Mouse (Mus musculus) kidney, postnatal 0 days (tissue): ENCODE measurements around the gene 3110009E18Rik. TPM values are rescaled to one million over a fixed set of nuclear protein-coding genes. Genes with fewer than 3 reads are reported as not detected.

ENCODE experiments used
- ATAC-seq: fragments of 200-750 bp; cut with Nextera tagmentation; replicated peaks from 2 replicates; pipeline ENCODE4 v1.8.0; 2017; ENCODE audit warnings: low read depth, moderate number of reproducible peaks, moderate TSS enrichment, moderate library complexity; ENCODE audit not compliant: low FRiP score
- DNase-seq: peaks from one replicate; pipeline ENCODE4 v3.0.0-alpha.2; 2016; ENCODE audit warnings: low spot score
- H3K27ac ChIP-seq: fragments of 300-500 bp; sonication (generic); 2 replicates; pipeline ENCODE4 v1.5.1; 2014; ENCODE audit warnings: mild to moderate bottlenecking
- H3K27me3 ChIP-seq: fragments of 300-500 bp; sonication (generic); 2 replicates; pipeline ENCODE4 v1.6.1; 2014; ENCODE audit warnings: low read length, mixed read lengths; ENCODE audit not compliant: insufficient read depth
- H3K36me3 ChIP-seq: fragments of 300-500 bp; sonication (generic); 2 replicates; pipeline ENCODE4 v1.6.1; 2014; ENCODE audit warnings: low read length, mixed read lengths; ENCODE audit not compliant: insufficient read depth
- H3K4me1 ChIP-seq: fragments of 300-500 bp; sonication (generic); replicated peaks from 2 replicates; pipeline ENCODE4 v1.6.1; 2014; ENCODE audit warnings: antibody characterized with exemption, low read length, mixed read lengths; ENCODE audit not compliant: insufficient read depth
- H3K4me2 ChIP-seq: fragments of 300-500 bp; sonication (generic); 2 replicates; pipeline ENCODE4 v1.6.1; 2014; ENCODE audit warnings: mild to moderate bottlenecking, low read length, moderate library complexity, mixed read lengths
- H3K4me3 ChIP-seq: fragments of 300-500 bp; sonication (generic); replicated peaks from 2 replicates; pipeline ENCODE4 v1.5.1; 2014; ENCODE audit warnings: low read depth, low read length
- H3K9ac ChIP-seq: fragments of 300-500 bp; sonication (generic); 2 replicates; pipeline ENCODE4 v1.6.1; 2014; ENCODE audit warnings: low read depth, low read length
- H3K9me3 ChIP-seq: fragments of 300-500 bp; sonication (generic); replicated peaks from 2 replicates; pipeline ENCODE4 v1.6.1; 2016; ENCODE audit warnings: low read length, inconsistent platforms, mixed read lengths
- CTCF ChIP-seq: IDR thresholded peaks from 2 replicates; pipeline ENCODE4 v1.5.1; 2016; ENCODE audit warnings: antibody characterized with exemption, low read depth, mild to moderate bottlenecking, moderate library complexity
- WGBS: fragments of 180-500 bp; shearing (Covaris S2); extraction: QIAGEN DNeasy Blood & Tissue Kit; methylation state at CpG from one replicate; pipeline ENCODE4 v1.1.7; 2014; 5-methylcytosine and 5-hydroxymethylcytosine counted together
- polyA plus RNA-seq: library from polyadenylated mRNA; unstranded; fragments of >200 nt; fragmentation: Nextera tagmentation; extraction: Ambion mirVana; gene quantifications from 2 replicates; pipeline ENCODE4 v1.2.1, GENCODE M21; 2015

The 3110009E18Rik gene
- polyA plus RNA-seq, 1 experiment from 2014 or later: 19.3 TPM

DNA sequence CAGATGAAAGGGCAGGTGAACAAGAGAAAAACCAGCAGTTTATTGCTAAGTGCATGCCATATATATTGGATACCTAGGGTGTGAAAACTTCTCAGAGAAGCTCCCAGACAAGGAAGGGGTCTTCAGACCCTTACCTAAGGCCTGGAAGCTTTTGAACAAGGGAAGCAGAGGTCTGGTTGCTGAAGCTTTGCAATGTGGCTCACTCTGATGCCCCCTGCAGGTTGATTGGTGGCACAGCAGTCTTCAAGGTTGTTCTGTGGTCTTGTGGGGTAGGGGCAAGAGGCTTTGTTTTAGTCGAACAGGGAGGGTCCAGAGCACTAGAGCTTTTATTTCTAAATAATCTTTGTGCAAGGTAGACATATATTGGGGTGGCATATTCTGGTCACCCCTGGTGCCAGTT lies 34.3 kb downstream of the 3110009E18Rik start:
- peak; percentile 79 for TF ChIP-seq CTCF
- Histone ChIP-seq H3K36me3 (no peaks in the 10 kb centered on the region), H3K27ac (no peak overlapping the region), H3K9ac (no peak overlapping the region), H3K27me3 (no peaks in the 10 kb centered on the region), H3K4me1 (no peaks in the 10 kb centered on the region), H3K9me3 (no peaks in the 10 kb centered on the region), H3K4me2 (no peak overlapping the region), H3K4me3 (no peak overlapping the region)
- 21% methylated on average over 1 of the region's 1 CpGs for WGBS
- ATAC-seq: no peak
- DNase-seq: peak; percentile 59

DNA sequence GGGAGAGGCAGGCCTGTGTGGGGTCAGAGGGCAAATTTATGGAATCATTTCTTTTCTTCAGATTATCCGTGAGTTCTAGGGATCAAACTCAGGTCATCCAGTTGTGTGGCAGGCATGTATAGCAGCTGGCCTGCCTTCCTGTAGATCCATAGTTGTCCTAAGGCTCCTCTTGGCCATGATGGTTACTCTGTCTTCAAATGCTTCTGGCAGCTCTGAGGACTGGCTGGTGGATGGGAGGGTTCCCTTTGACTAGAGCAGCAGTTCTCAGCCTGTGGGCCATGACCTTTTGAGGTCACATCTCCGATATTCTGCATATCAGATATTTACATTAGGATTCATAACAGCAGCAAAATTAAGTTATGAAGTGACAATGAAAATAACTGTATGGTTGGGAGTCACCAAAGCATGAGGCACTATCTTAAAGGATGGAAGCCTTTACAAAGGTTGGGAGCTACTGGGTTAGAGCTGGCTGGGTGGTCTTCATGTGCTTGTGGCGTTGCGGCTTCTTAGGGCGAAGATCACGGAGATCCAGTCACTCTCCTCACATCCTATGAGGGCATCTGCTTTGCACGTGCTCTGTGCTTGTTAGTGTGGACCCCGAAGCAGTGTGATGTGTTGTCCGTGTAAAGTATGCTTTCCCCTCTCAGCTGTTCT lies 37.6 kb downstream of the 3110009E18Rik start:
- Histone ChIP-seq H3K4me2 (no peak overlapping the region), H3K27ac (no peak overlapping the region), H3K9me3 (no peaks in the 10 kb centered on the region), H3K36me3 (no peaks in the 10 kb centered on the region), H3K4me3 (no peak overlapping the region), H3K4me1 (no peaks in the 10 kb centered on the region), H3K9ac (no peak overlapping the region), H3K27me3 (no peaks in the 10 kb centered on the region)
- 87% methylated on average over 9 of the region's 9 CpGs for WGBS
- no peak for DNase-seq
- ATAC-seq: no peak
- TF ChIP-seq CTCF: no peak

DNA sequence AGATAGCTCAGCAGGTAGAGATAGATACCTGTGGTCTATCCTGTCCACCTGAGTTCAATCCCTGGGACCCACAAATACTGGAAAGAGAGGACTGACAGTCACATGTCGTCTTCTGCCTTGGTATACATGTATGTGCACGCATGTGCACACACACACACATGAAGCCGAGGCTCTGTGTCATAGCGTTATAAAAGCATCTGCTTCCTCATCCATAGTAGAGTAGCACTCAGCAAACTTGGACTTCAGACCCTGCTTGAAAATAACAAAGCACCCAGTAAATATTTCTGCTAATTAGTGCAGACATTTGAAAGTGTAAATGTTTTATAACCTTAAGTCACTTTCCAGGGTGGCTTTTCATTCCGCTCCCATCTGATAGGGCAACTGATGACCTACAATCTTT lies 40.5 kb downstream of the 3110009E18Rik start:
- no peak overlapping the region for H3K4me2 ChIP-seq
- no peak overlapping the region for H3K4me3 ChIP-seq
- H3K9ac ChIP-seq: no peak overlapping the region
- no peaks in the 10 kb centered on the region for H3K36me3 ChIP-seq
- no peaks in the 10 kb centered on the region for H3K9me3 ChIP-seq
- no peaks in the 10 kb centered on the region for H3K27me3 ChIP-seq
- TF ChIP-seq CTCF: no peak
- no peak overlapping the region for H3K27ac ChIP-seq
- H3K4me1 ChIP-seq: no peaks in the 10 kb centered on the region
- WGBS: 90% methylated on average over 5 of the region's 5 CpGs
- ATAC-seq (no peak), DNase-seq (no peak)

DNA sequence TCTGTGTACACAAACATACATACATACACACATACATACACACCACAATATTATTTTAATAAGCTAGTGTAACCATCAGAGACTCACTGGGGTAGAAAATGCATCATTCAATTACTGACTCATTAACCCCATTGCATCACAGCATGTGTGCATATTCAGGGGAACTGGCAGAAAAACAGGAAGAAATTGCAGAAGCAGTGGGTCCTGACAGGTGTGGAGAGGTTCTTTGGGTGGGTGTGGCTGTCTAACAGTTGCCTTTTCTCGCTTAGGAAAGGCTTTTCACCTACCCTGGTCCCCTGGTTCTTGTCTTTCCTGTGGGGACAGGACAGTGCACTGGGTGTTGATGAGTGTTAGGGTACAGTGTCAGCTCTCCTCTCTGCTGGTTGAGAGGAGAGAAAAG lies 41.6 kb downstream of the 3110009E18Rik start:
- H3K9ac ChIP-seq: no peak overlapping the region
- no peak overlapping the region for H3K27ac ChIP-seq
- H3K36me3 ChIP-seq: no peaks in the 10 kb centered on the region
- no peak overlapping the region for H3K4me3 ChIP-seq
- DNase-seq (no peak), ATAC-seq (no peak)
- no peak overlapping the region for H3K4me2 ChIP-seq
- no peaks in the 10 kb centered on the region for H3K4me1 ChIP-seq
- no peaks in the 10 kb centered on the region for H3K27me3 ChIP-seq
- WGBS: 68% methylated on average over 1 of the region's 1 CpGs
- TF ChIP-seq CTCF: no peak
- H3K9me3 ChIP-seq: no peaks in the 10 kb centered on the region

DNA sequence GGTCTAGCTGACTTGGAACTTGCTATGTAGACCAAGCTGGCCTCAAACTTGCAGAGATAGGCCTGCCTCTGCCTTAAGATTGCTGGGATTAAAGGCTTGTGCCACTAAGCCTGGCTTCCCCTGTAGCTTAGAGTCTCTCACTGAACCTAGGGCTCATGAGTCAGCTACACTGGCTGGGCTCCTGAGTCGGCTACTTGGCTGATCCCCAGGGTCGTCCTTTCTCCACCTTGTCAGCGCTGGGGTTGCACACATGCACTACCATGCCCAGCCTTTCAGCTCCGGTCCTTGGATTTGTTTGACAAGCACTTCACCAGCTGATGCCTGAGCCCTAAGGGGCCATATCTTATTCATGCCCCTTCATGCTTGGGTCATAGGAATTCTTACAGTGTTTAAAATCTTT lies 47.0 kb downstream of the 3110009E18Rik start:
- Histone ChIP-seq H3K27ac (no peak overlapping the region), H3K4me3 (no peak overlapping the region), H3K9me3 (no peaks in the 10 kb centered on the region), H3K9ac (no peak overlapping the region), H3K4me1 (no peaks in the 10 kb centered on the region), H3K4me2 (no peak overlapping the region), H3K36me3 (no peaks in the 10 kb centered on the region), H3K27me3 (no peaks in the 10 kb centered on the region)
- 79% methylated on average over 4 of the region's 4 CpGs for WGBS
- TF ChIP-seq CTCF: no peak
- DNase-seq: no peak
- ATAC-seq: no peak

DNA sequence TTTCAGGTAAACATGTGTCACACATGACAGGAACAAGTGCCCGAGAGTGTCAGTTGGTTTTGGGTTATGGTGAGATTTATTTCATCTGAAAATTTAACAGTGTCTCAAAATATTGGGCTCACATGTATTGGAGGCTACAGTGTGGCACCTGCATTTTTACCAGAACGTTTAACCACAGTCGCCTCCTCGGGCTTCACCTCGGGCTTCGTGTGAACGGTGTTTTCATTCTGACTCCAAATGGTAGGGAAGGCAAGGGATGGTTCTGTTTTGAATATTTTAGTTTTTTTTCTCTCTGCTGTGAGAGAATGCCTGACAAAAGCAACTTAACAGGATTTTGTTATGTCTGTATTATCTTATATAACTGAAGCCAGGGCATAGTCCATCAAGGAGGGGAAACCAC lies 47.7 kb downstream of the 3110009E18Rik start:
- TF ChIP-seq CTCF: no peak
- H3K4me3 ChIP-seq: no peak overlapping the region
- no peak overlapping the region for H3K4me2 ChIP-seq
- WGBS: 81% methylated on average over 7 of the region's 7 CpGs
- H3K9ac ChIP-seq: no peak overlapping the region
- H3K27me3 ChIP-seq: no peaks in the 10 kb centered on the region
- no peaks in the 10 kb centered on the region for H3K4me1 ChIP-seq
- no peak overlapping the region for H3K27ac ChIP-seq
- H3K36me3 ChIP-seq: no peaks in the 10 kb centered on the region
- ATAC-seq: no peak
- H3K9me3 ChIP-seq: no peaks in the 10 kb centered on the region
- no peak for DNase-seq

DNA sequence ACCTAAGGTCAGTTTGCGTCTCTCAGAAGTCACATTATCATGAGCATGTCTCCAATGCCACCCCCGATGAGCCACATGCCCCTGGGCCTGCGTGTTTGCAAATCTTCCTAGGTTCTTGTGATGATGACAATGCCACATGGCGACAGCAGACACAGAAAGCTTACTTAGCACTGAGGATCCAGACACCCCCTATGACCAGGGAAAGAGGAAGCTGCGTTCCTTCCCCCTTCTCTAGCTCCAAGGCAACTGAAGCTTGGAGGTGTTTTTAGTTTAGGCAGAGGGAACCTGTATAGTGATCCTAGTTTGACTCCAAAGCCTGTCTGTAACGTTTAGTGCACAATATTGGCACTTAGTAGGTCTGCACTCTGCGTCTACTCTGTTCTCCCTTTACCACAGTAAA lies 49.3 kb downstream of the 3110009E18Rik start:
- H3K36me3 ChIP-seq: no peaks in the 10 kb centered on the region
- TF ChIP-seq CTCF: no peak
- ATAC-seq (no peak), DNase-seq (no peak)
- no peak overlapping the region for H3K27ac ChIP-seq
- H3K4me1 ChIP-seq: no peaks in the 10 kb centered on the region
- H3K9me3 ChIP-seq: no peaks in the 10 kb centered on the region
- no peak overlapping the region for H3K4me2 ChIP-seq
- no peak overlapping the region for H3K4me3 ChIP-seq
- no peak overlapping the region for H3K9ac ChIP-seq
- no peaks in the 10 kb centered on the region for H3K27me3 ChIP-seq
- 86% methylated on average over 7 of the region's 7 CpGs for WGBS
